Mouse (Mus musculus) CD4-positive, CD25-positive, alpha-beta regulatory T cell, adult 4 months (primary cell): ENCODE data around the gene Ccdc69. TPM values are rescaled to one million over a fixed set of nuclear protein-coding genes. Genes with fewer than 3 reads are reported as not detected.
"Not testable (repeated sequence)": the region's sequence is repeated elsewhere in the genome, so short reads cannot be mapped to it uniquely, and the experiment has no call there.

Experiments
- ATAC-seq: one replicate; pipeline ENCODE4 v1.8.0; 2017
- polyA plus RNA-seq, 2 experiments: library from polyadenylated mRNA; unstranded; fragments of 100-300 nt; shearing (Covaris generic); gene quantifications; one replicate each; pipeline ENCODE4 v1.2.1; 2017

Gene Ccdc69
- polyA plus RNA-seq: 10 to 100 TPM; 68.2 to 80.6 TPM

DNA sequence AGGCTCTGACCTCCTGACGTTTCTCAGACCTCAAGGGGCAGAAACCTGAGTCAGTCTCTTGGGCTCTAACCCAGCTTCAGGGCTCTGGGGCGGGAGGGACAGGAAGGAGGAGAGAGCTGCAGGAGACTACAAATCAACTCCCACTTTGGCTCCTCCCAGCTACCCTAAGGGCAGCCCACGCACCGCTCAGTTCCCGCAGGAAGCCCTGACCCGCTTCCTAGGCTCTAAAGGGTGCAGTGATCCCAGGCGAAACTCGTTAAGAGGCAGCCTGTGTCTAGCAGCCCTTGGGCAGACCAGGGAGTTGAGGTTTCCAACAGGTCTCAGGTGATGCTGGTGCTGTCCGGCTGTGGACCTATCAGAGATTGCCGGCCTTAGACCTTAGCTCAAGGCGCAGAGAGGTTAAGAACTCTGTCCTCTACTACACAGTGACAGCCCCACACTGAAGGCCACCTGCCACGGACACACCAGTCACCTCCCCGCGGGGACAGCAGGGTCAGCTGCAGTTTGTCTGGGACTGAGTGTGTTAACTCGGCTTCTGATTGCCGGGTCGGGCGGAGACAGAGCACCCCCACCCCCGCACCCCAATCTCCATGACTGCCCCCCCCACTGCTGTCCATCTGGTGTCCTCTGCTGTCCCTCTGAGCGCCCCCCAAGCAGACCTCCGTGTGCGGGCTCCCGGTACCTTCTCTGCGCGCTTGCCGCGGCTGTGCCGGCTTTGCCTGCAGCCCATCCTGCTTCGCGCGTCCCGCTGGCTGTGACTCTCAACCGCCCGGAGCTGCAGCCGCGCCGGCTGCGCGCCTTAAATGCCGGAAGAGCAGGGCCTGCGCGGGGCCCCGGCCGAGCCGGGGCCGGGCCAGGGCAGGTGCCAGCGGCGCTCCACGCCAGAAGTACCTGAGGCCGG lies at the start of gene Ccdc69:
Ccdc69 (minus strand) TSS at position 801 of the 901 bp plus-strand sequence.
- ATAC-seq: peak; percentile 81

DNA sequence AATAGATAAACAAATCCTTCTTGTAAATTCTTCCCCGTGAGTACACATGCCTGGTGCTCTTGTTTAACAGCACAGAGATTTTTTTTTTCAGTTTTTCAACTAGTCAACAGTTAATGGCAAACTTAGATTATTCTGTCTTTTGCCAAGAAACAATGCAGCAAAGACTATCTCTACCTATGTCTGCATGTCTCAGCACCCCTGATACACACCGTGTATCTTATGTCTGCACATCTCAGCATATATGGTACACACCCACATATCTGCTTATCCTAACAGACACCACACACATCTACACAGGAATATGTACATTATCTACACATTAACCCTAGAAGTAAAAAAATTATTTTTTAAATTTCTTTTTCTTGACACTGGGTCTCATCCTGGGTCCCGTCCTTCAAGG lies 48.7 kb upstream of the Ccdc69 start:
- ATAC-seq: no peak

DNA sequence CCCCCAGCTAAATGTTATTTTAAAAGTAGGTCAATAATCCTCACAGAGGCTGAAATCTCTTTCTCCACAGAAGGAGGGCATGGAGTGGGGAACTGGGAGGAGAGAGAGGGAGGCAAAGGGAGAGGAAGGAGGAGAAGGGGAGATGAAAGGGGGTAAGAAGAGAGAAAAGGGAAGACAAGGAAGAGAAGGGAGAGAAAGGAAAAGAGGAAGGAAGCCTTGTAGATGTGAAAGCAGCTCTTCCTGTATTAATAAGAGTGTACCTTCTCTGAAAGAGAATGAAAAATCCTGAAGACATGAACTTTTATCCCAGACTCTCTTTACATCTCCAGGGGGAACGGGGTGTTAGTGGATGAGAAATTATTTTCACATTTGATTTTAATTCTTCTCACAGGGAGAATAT lies 43.5 kb upstream of the Ccdc69 start:
- ATAC-seq: no peak

DNA sequence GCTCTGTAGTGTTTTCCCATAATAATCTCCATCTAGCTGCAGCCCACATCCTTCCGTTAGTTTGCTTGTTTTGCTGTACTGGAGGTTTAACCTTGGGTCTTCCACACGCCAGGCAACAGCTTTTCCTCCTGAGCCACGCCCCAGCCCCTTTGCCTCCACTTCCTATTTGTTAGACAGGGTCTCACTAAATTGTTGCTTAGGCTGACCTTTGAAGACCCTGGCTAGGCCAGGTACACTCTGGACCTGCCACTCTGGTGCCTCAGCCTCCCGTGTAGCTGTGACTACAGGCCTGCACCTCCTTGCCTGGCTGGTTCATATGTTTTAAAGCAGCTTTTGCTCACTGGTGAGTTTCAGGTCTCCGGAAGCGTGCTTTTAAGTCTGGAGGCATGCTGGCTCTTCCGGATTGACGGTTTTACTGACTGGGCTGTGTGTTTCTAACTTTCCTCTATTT lies 42.9 kb upstream of the Ccdc69 start:
- ATAC-seq: peak; percentile 84

DNA sequence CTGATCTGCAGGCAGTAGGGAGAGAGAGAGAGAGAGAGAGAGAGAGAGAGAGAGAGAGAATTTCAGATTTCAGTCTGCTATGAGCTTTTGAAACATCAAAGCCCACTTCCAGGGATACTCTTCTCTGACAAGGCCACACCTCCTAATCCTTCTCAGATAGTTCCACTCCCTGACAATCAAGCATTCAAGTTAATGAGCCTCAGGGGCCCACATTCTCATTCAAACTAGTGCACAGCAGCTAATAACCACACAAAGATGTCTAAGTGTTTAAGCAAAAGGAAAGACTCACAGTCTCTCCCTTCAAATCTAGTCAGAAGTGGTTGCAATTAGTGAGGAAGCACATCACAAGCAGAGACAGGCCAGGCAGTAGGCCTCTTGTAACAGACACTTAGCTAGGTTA lies 42.3 kb upstream of the Ccdc69 start:
- ATAC-seq: no peak

DNA sequence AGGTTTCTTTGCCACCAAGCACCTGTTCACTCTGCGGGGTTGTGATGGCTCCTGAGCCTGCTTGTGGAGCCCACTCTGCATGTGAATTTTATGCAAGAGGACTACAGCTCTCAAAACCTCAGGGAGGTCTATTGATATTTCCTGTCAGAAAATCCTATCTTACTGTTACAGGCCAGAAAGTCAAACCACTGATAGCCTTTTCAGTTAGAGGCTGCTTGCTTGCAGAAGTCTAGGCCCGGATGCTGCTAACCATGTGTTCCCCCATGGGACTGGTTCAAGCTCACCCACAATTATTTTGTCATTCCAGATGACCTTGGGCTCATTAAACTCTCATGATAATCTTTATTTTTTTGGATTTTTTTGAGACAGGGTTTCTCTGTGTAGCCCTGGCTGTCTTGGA lies 39.1 kb upstream of the Ccdc69 start:
- ATAC-seq: no peak

DNA sequence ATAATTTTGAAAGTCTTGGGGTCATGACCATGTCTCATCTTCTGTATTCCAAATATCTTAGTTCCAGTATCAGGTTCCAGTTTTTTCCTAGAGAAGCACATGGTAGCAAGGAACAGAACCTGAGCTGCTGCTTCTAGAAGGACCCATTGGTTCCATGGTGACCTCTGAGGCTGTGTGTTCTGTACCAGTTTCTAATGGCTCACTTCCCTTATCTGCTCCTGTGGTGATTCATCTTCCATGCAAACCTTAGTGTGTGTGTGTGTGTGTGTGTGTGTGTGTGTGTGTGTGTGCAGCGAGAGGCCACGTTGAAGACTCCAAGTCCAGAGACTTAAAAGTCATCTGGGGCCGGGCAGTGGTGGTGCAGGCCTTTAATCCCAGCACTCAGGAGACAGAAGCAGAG lies 38.1 kb upstream of the Ccdc69 start:
- no peak for ATAC-seq

DNA sequence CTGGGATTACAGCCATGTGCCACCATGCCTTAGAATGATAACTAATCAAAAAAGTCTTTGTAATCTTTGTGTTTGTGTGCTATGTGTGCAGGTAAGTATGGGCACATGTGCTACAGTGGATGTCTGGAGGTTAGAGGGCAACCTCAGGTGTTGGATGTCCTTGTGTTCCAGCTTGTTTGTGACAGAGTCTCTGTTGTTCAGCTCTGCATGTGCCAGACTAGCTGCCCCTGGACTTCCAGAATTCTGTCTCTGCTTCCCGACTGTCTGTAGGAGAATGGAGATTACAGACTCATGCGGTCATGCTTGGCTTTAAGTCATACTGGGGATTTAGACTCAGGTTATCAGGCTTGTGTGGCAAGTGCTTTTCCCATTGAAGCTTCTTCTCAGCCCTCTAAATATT lies 36.4 kb upstream of the Ccdc69 start:
- ATAC-seq: no peak

DNA sequence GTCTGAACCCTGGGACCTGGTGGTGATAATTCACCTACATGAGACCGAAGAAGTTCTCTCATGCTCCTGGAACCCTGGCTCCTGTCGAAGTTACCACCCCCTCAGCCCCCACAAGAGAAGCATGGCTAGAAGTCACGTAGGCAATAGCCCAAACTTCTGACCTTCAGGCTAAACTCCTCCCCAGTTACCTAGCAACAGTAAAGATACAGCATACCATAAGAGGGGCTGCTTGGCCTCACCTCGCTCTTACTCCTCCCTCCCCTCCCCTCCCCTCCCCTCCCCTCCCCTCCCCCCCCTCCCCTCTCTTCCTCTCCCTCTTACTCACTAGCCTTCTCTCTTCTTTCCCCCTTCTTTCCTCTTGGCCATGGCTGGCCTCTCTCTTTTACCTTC lies 35.9 kb upstream of the Ccdc69 start:
- ATAC-seq: not testable (repeated sequence)

DNA sequence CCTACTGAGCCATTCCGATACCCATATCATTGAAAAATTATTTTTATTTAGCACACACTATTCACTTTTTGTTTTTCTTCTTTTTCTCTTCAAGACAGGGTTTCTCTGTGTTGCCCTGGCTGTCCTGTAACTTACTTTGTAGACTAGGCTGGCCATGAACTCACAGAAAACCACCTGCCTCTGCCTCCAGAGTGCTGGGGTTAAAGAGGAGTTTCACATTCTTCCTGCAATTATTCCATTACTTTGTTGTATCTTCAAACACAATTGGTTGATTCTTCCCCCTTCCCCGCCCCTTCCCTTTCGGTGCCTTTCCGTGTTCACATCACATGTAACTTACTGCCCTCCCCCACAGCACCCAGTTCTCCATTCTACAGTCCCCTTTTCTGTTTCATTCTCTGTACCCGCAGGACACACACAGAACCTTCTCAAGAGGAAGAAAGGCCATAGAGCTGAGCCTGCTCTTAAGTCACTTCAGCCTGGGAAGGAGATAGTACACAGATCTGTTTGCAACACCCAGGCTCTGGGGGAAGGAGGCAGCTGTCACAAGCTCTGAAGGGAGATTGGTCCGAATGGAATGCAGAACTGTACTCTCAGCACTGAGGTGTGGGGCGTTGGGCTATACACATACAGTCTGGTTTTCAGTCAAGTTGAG lies 35.4 kb upstream of the Ccdc69 start:
- ATAC-seq: peak; percentile 71

DNA sequence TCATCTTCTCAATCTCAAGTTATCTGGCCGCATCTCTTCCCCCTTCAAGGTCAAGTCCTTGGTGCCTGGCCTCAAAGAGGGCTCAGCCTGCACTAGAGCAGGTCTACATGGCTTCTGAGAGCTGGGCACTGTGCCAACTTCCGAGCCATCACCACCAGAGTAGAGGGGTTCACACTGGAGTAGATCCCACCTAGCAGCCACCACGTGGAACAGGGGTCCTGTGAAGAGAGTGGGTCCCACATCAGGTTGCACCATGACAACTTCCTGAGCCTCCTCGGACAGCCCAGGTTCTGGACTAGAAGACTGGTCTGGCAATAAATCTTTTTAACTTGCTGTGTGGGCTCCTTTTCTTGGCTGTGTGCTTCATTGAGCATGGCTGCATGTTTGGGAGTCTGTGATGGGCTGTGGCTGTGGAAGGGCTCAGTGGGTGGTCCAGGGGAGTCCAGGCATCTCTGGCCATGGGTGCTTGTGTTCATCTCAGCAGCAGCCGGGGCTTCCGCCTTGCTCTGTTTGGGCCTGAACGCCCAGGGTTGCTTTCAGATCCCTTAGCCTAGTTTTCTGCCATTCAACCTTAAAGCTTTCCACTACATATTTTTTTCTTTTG lies 32.7 kb upstream of the Ccdc69 start:
- ATAC-seq: no peak

DNA sequence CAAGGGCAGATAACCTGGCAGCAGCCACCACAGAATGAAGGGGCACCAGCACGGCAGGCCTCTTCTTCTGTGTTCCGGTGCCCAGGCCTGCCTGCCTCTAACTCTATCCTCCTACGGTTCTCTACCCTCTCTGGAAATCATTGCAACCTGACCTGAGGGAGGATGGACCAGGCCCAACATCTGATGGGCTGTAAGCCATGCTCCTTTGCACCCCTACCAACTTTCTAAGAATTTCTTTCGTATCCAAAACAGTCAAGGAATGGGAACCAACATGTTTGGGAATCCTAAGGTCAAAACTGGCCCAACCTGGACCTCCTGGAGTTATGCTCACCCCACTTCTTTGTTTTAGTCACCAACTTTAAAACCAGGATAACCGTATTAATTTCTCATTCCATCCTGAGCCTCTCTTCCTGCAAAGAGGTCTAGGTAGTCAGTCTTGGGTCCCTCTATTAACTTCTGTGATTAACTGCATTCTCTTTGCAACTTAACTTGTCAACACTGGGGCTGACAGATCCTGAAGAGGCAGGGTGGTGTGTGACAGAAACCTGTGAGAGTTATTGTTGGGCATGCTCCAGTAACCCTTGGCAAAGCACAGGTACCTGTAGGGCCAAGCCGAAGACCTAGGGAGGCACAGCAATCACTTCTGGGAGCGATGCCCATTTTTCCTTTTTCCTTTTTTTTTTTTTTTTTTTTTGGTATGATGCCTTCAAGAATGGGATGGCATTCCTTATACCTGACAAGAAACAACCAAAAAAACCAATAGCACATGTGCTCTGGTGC lies 31.8 kb upstream of the Ccdc69 start:
- no peak for ATAC-seq

DNA sequence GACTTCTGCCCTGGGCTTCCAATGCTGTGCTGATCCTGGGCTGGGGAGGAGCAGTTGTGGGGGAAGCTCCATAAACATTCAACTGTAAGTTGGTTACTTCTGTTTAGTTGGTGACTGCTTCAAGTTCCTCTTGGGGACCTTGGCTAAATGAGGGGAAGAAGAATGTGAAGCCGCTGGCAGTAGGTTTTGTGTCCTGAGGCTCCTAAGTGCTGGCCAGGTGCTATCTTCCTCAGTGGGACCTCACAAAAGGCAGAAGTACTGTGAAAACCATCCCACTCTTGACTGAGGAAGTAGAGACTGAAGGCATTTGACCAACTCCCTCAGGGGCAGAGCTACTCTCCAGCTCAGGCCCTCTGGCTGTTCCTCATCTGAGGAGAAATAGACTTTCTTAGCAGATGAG lies 28.7 kb upstream of the Ccdc69 start:
- ATAC-seq: no peak

DNA sequence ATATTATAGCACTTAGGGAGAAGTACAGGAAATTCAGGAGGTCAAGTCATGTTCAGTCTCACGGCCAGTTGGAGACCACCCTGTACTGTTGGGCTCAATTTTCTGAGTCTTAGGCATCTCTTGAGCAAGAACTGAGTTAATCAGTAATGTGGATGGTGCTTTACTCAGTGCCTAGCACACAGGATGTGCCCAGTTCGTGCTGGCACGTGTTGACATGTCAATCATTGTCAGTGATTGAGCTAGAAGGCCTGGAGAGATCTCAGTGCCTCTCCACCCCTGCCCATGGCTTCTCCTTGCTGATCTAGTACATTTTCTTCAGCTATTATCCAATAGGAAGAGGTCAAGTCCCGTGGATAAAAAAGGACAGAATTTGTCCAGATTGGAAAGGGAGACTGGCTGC lies 27.5 kb upstream of the Ccdc69 start:
- ATAC-seq: no peak

DNA sequence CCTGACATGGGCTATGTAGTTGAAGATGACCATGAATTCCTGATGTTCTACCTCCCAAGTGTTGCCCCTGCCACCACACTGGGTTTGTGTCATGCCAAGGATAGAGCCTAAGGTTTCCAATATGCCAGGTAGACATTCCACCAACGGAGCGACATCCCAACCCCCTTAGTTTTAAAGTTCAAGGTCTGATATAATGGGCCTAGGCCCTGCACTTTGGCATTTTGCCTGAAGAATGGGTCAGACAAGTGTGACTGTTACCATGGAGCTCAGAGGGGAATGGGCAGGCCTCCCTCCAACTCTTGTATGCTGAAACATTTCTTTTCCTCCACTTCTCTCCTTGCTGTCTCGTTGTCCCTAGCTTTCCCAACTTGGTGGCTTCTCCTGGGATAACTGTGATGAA lies 25.3 kb upstream of the Ccdc69 start:
- no peak for ATAC-seq

DNA sequence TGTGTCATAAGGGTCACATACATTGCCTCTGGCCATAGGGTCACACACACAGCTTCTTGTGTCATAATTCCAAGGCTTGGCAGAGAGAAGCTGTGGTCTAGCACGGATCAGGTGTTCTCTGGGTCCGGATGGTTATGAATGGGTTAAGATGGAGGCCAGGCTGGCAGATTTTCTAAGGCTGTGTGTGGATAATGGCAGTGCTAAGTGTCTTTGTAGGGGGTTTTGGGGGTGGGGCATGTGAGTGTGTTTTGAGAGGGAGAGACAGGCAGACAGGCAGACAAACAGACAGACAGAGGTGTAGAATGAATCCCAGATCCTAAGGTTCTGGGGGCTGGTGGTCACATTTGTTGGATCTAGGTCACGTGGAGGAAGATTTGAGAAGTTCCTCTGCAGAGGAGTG lies 24.1 kb upstream of the Ccdc69 start:
- ATAC-seq: no peak

DNA sequence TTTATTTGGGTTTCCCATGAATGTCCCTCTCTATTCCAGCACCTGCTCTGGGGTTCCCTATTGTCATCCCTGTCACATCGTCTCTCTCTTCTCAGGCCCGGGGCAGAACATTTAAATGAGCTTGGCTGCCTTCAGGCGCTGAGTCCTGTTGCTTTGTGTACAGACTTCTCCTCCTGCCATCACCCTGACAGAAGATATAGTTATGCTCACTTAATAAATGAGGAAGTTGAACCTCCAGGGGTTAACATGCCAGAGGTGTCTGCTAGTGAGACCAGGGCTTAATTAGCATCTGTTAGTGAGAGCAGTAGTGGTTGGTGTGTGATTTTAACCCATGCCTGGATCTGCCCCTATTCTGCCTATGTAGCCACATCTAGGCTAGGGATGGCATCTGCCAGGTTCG lies 21.9 kb upstream of the Ccdc69 start:
- no peak for ATAC-seq

DNA sequence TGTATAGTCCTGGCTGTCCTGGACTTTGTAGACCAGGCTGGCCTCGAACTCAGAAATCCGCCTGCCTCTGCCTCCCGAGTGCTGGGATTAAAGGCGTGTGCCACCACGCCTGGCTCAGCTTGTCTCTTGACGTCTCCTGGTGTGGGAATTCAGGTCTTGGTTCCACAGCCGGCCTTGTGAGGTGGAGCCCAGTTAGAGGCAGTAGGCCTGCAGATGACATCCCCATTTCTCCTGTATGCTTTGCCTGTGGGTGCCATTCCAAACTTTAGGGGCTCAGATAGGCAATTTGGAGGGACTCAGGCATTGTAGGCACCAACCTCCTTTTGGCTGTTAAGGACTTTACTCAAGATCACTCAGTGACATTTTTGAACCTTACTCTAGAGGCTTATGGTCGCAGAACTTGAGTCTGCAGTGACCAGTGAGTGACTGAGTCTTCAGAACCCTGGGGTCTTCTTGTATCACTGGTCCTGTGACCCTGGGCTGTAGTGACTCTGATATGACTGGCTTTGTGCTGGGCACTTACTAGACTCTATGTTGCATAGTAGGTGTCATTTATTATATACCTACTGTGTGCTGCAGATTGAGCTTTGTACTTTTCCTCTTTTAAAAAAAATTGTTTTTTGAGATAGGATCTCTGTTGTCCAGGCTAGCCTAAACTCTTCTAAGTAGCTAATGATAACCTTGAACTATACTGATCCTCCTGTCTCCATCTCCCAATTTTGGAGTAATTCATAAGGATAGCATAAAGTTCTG lies 21.3 kb upstream of the Ccdc69 start:
- no peak for ATAC-seq

DNA sequence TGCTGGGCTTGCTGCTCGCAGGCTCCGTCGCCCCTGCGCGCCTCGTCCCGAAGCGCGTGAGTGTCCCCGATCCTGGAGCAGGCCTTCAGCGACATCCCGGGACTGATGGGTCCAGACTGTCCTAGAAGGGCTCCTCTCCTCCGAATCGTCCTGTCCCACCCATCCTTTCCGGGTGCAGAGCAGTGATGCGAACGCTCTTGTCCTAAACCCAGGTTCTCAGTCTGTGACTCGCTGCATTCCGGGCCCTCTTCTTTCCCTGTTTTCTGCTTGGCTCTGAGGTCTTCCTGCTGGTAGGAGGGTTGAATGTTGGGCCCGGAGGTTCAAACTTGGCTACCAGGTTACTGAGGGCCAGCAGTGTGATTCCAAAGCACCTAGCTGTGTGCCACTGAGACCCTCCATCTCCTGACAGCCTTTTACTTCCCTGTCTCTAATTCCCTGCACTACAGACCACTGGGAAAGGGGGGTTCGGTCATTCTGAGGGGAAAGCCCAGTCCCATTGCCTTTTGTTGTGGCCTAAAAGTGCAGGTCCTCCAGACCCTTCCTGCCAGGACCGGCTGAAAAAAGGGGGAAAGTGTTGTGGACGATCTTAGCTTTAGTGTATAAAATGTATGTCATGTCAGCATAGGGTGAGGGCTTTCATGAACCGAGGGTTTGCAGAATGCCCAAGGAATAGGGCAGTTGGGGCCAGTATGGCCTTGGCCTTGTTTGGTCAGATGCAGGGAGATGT lies 20.4 kb upstream of the Ccdc69 start:
- ATAC-seq: peak; percentile 22

DNA sequence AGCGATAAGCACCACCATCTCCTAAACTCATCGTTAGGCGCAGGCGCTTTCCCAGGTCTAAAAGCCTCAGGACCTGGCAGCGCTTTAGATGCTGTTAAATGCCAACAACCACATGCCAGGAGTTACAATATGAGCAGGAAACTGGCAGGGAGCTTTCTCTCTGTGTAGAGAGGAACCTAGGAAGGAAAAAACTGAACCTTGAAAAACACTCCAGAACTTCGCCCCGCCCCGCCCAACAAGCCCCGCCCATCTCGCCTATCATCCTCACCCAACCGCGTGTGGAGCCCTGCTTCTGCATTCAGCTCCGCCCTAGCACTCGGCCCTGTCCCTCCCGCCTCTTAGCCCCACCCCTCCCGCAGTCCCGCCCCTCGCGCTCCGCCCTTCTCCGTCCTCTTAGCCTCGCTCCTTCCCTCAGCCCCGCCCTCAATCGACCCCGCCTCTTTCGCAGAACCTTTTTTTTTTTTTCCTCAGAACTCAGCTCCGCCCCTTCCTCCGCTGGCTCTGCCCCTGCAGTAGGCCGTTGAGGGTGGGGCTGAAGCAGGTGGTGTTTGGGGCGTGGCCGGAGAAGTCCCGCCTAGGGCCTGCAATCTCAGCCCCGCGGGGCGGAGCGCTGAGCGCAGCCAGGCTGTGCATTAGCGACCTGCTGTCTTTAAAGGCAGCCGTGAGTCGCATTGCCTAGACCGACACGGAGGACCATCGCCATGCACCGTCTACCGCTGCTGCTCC lies 19.7 kb upstream of the Ccdc69 start, which contains the start of gene Gm2a:
Gm2a (plus strand) TSS at position 653 of the 726 bp plus-strand sequence.
- ATAC-seq: peak; percentile 95
